Mouse (Mus musculus): ENCODE data around the gene Gnat2. TPM values are rescaled to one million over a fixed set of nuclear protein-coding genes. Genes with fewer than 3 reads are reported as not detected.
A peak's percentile ranks its signal among the peaks of the same experiment; 100 is the strongest.

The Gnat2 gene
- total RNA-seq, 2 experiments from 2014 or later: 0.44 TPM; not detected in 1

DNA sequence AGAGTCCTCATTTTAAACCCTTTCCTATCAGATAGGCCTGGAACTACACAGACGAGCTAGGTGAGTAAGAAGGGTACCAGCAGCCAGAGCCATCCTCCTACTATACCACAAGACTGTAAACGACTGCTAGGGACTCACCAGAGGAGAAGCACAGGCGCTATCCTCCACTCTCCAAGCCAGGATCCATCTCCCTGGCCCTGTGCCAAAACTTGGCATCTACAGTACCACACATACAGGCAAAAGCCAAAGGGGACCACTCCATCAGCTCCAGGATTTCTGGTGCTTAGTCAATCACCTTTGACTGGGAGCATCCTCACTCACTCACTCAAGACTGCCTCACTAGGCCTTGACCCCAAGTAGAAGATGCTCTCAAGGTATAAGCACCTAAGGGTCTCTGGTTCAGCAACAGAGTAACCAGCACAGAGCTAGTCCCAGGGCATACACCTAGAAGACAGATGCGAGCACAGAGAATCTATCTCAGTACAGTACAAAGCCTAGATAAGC, 8.6 kb upstream of the Gnat2 start:
- DNase-seq: peak; percentile 57
- intact Hi-C loops (cut with DNase I): no loop called here

DNA sequence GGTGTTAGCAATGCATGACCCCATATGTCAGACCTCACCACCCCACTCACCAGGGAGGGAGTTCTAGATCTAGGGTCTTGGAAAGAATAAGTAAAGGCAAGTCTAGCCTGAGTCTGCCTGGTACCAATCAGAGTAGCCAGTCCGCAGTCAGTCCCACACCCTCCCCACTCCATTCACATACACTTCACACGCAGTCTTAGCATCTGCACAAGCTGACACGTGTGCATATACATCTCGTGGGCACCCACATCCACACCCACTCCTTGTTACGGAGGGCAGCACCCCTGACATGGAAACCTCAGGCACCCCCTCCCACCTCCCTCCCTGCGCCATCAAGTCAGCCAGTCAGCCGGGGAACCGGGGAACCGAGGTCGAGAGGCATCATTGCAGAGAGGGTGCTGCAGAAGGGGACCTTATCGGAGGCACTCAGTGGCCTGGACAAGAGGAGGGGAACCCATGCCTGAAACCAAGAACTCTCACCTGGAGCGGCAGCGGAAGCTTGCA, 7.8 kb upstream of the Gnat2 start:
- no peak for DNase-seq
- intact Hi-C loops (cut with DNase I): no loop called here

DNA sequence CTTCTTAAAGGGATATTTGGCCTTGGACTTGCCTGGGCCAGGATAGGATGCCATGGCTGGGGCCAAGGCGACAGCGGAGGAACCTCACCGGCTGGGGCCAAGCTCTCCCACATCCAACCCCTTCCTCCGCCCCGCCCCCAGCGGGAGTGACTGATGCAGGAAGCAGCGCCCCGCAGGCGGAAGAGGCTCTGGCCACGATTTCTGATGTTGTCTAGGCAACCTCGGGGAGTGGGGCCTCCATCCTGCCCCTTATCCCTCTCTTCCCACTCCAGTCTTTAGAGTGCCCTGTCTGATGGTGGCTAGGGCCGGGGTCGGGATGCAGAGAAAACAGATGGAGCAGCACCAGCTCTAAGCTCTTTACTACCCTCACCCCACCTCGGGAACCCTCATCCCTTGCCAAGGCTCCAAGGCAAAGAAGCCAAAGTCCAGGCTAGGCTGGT, 7.3 kb upstream of the Gnat2 start:
- DNase-seq: peak; percentile 96
- intact Hi-C loops (cut with DNase I): no loop called here

DNA sequence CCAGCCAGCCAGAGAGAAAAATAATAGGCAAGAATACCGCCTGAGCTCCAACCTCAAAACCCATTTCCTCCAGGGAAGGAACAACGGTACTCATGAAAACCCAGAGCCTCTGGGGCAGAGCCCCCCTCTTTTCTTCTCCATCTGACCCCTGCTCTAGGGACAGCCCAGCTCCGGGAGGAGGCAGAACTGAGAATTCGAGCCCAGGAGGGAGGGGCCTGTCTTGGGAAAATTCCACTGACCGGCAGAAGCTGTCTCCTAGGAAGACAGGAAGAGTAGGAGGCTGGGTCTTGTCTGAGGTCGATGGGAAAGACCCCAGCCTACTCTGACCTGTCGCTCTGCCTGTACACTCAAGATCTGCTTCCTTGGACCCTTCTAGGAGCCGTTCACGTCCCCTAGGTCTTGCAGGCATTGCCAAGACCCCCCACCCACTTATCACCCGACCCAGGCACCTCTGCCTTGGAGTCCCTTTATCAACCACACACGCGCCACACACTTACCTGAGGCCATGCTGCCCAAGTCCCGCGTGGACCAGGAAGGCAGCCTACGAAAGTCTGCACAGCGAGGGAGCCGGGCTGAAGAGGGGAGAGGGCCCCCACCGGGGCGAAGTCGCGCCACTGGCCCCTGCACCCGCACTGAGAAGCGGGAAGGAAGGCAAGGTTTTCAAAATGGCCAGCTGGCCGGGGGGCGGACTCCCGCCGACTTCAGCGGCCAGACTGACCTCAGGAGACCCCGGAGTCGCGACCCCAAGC, 6.7 kb upstream of the Gnat2 start:
- peak; percentile 59 for DNase-seq
- intact Hi-C loops (cut with DNase I): no loop called here

DNA sequence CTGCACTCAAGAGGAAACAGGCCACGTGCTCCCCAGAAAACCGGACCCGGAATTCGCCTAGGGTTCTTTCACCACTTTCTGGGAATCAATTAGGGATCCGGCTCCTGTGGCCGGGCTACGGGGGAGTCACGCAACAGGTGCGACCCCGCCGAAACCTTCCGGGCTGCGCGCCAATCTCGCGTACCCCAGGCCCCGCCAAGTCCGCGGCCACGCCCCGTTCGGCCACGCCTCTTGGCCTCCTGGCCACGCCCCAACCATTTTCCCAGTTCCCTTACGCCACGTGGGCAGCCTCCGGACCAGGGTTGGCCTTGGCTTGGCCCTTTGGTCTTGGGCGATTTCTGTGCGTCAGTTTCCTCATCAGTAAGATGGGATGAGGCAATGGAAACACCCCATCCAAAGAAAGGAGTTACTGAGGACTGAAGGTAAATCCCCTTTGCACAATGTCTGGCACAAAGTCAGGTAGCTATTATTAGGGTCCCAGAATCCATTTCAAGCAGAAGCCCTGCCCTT, 6.1 kb upstream of the Gnat2 start, which contains the start of gene Ampd2:
TSS of gene Ampd2 (minus strand) at position 182 of the 510 bp plus-strand sequence.
- DNase-seq: peak; percentile 73
- intact Hi-C loops (cut with DNase I): no loop called here

DNA sequence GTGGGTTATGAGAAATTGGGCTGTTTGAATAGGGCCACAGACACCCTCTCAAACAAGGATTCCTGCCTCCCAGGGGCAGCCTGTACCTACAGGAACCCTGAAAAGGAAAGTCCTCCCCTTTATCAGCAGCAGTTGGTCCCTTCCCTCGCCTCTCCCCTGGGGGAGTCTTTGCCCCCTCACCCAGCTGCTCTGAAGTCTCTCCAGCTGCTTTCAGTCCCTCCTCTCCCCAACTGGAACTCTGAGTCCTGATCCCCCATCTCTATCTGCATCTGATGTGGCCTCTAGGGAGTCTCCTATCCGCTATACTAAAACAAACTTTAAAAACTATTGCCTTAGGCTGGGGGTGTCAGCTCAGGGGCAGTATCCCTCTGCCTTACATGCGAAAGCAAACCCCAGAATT, 5.3 kb upstream of the Gnat2 start:
- intact Hi-C loops (cut with DNase I): no loop called here
- DNase-seq: no peak

DNA sequence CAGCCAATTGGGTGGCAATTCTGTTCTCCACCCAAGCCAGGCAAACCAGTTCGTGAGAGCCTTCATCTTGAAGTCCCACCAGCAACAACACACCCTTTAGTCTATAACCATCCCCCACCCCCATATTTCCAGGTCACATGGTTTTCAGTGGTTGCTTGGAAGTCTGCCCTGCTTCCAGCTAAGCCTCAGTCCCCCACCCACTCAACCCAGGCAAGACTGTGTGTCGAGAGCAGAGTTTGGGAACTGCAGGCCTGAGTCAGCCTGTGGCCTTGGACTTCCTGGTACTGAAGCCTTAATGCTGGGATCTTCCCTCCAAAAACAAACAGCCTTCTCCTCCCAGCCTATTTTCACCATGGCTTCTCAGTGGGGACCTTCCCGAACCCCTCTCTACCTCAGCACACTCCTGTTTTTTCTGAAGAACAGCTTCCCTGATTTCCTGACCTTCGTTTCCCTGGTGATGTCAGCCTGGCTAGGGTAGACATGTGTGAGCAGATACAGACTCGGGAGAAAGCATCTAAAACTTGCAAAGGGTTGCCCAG, 3.7 kb upstream of the Gnat2 start:
- intact Hi-C loops (cut with DNase I): no loop called here
- no peak for DNase-seq

DNA sequence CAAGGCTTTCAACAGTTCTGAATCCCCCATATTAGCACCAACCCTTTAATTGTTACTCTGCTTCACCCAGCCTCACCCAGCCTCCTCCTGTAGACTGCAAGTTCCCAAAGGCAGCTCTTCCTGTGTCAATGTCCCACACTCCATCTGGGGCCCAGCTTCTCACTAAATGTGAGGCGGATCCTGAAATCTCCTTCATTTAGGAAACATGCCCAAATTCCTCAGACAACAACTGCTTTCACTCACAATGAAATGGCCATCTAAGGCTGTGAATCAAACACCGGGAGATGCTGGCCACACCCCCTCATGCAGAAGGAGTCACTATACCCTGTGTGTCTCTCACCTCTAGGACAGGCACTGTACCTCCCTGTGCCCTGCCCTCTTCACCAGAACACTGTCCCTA, 2.7 kb upstream of the Gnat2 start:
- DNase-seq: no peak
- intact Hi-C loops (cut with DNase I): no loop called here

DNA sequence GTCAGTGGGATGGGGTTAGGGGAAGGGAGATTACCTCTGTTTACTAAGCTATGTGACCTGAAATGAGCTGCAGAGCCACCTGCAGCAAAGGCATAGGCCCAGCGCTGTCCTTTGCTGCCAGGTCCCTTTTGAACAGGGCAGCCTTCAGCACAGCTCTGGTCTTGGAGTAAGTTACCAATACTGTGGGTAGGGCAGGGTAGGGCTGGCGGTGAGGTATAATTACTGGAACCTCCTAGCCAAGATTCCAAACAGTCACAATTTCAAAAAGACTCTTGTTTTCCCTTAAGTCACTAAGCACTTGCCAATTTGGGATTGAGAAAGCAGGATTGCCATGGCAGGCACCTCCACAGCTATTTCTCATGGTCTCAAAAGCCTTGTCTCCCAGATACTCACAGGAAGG, 2.0 kb upstream of the Gnat2 start:
- no peak for DNase-seq
- intact Hi-C loops (cut with DNase I): no loop called here

DNA sequence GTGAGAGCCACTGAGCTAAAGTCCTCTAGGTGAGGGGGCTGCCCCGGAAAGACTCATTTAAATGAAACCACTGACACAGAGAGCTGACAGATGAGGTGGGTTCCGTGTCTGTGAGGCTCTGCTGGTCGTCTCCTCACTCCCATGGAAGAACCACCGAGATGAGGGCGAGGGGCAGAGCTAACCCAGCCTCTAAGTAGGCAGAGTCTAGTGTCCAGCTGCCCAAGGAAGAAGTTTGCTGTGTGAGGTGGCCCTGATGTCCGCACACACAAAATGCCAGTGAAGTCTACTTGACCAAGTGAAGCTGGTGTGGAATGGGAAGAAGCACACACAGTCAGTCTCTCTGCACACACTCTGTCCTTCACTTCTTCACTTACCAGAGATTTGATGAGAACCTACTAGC, 559 bp upstream of the Gnat2 start:
- DNase-seq: no peak
- intact Hi-C loops (cut with DNase I): no loop called here

DNA sequence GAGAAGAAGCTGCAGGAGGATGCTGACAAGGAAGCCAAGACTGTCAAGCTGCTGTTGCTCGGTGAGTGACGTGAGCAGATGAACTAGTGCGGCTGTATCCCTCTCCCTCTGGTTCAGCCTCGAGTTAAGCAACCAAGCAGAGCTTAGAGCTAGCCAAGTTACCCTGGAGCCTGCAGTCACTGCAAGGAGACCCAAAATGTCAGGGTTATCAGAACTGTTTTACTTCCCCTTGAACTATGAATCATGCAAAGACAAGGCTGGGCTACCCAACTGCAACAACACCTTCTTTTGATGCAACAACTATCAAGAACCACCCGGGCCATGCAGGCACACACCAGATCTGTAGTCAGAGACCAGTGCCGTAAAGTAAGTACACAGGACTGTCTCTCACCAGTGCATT, 717 bp downstream of the Gnat2 start:
- intact Hi-C loops (cut with DNase I): no loop called here
- DNase-seq: no peak

DNA sequence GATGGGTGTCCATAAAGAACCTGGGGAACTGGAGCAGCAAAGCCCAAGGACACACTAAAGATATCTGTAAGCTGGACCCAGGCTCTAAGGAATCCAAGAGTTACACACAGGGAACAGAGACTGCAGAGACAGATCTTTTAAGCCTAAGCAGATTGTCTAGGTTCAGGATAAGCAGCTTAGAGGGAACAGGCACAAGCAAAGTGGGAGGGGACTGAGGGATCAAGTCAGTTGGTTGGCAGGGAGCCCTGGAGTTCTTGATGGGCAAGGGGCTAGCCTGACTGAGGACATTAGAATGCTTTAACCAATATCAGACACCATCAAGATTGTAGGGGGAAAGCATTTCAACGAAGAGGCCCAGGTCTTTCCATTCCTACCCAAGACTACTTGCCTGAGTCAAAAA, 1.6 kb downstream of the Gnat2 start:
- intact Hi-C loops (cut with DNase I): no loop called here

DNA sequence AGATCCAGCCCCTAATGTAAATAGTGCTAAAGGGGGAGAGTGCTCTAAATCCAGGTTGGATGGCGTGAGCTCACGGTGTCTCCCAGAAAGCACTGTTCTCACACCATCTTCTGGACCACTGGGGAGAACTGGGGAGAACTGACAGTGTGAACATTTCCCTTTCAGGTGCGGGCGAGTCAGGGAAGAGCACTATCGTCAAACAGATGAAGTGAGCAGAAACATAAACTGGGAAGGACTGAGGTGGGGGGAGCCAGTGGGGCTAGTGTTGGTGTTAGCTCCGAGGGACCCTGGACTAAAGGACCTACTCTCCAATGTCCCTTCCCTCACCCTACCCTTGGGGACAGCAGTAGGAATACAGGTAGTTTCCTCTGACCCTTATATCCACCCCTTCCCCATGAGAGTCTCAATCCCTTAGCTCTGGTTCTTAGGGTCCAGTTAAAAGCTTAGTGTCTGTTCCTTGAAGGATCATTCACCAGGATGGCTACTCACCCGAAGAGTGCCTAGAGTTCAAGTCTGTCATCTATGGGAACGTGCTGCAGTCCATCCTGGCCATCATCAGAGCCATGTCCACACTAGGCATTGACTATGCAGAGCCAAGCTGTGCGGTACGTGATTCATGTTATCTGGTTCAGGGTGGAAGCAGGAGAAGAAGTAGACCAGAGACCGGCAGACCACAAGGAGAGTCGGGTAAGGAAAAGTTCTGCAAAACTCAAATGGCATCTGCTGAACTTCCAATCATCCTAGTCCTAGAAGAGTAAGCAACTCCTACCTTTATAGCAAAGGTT, 2.6 kb downstream of the Gnat2 start:
- intact Hi-C loops (cut with DNase I): no loop called here
- no peak for DNase-seq

More for the DNA sequence above, 1.6 kb downstream of the Gnat2 start:
- DNase-seq: no peak

DNA sequence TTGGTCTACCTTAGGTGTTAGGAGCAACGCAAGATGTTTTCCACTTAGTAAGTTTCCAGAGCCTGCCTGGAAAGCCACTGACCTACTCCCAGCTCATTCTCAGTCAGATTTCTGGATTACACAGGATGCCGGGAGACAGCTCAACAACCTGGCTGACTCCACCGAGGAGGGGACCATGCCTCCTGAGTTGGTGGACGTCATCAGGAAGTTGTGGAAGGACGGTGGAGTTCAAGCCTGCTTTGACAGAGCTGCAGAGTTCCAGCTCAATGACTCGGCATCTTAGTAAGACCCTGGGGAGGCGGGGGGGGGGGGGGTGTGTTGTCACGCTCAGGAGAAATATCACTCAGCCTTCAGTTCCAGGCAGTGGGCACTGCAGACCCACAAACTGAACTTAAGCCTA, 3.6 kb downstream of the Gnat2 start:
- no peak for DNase-seq
- intact Hi-C loops (cut with DNase I): no loop called here

DNA sequence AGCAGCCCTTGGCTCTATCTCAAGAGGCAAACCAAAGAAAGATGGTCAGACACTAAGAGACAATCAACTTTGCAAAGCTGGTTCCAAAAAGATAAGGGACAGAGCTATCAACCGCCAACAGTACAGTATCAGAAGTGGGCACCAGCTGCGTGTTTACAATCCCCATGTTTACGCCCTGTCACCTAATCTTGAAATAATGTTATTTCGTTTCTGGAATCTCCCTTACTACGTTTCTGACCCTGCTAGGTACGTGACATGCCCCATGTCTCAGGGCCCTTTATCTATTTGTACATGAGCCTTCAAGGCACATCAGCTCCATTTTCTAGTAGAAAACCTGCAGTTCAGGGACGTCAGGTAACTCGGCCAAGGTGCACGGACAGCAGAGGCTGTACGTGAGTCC, 4.1 kb downstream of the Gnat2 start:
- intact Hi-C loops (cut with DNase I): no loop called here
- DNase-seq: no peak

DNA sequence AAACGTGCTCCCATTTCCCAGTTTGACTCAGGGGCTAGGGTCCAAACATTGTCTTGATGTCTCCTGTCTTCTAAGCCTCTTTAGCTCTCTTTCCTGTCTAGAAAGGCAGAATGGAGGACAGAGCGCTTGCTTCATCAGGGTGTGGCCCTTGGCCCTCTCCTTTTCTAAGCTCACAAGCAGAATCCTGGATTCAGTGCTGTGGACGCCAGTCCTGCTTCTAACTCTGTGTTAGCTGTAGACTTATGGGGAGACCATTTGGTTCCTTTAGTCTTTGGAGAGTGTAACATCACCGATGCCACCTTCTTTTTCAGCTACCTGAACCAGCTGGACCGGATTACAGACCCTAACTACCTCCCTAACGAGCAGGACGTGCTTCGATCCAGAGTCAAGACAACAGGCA, 5.1 kb downstream of the Gnat2 start:
- DNase-seq: no peak
- intact Hi-C loops (cut with DNase I): no loop called here

DNA sequence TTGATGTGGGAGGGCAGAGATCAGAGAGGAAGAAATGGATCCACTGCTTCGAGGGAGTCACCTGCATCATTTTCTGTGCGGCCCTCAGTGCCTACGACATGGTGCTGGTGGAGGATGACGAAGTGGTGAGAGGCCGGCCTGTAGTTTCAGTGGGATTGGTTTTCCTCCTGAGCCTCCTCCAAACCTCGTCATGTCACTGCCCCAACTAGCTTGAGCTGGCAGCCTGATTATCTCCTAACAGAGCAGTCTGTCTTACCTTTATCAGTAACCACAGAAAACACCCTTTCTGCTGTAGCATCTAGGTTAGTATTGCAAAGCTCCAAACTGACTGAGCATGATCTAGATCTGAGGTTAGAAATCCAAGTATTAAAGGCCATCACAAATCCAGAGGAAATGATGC, 5.7 kb downstream of the Gnat2 start:
- intact Hi-C loops (cut with DNase I): no loop called here
- no peak for DNase-seq

DNA sequence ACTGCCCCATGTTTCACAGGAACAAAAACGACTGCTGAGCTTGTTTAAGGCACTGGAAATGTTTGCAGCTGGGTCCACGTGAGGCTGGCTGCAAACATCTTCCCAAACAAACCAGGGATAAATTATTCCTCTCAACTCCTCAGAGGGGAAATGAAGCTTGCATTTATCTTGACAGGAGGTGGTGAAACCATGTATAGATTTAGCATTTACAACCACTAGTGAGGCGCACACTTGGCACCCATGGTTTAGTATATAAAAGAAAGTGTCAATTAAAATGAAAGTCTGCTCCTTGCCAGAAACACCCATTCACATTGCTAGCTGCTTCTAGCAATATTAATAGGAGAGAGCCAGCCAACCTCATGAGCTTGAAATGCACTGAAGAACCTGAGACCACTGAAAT, 9.0 kb downstream of the Gnat2 start:
- no peak for DNase-seq
- intact Hi-C loops (cut with DNase I): no loop called here

DNA sequence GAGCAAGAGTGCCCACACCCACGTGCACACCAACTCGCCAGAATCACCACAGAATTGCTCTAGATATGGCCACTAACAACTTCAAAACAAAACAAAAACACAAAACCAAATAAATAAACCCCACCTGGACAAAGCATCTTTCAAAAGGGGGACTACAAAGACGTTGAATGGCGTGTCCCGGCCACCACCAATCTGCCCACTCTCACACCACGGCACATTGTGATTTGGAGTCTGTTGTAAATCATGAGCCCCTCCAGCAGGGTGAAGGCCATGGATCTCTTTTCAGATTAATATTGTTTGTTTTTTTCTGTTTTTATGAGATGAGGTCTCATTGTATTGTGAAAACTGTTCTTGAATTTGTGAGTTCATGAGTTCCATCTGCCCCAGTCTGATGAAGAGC, 9.5 kb downstream of the Gnat2 start:
- intact Hi-C loops (cut with DNase I): no loop called here
- no peak for DNase-seq

DNA sequence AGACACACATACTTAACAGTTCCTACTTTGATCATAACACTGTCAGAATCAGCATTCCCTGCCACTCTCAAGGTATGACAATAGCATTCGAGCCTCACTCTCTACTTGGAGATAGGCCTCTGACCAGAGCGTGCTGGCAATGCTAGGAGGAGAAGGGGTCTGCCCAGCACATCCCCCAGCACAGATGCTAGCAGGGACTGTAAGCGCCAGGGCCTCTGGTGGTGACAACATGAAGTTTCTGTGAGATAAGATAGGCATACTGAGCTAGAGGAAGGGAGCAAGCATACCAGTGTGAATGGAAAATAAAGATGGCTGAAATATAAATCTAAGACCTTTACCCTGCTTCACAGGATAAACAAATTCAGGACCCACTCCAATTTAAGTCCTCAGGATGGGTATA, 12.7 kb downstream of the Gnat2 start:
- no peak for DNase-seq
- intact Hi-C loops (cut with DNase I): no loop called here

DNA sequence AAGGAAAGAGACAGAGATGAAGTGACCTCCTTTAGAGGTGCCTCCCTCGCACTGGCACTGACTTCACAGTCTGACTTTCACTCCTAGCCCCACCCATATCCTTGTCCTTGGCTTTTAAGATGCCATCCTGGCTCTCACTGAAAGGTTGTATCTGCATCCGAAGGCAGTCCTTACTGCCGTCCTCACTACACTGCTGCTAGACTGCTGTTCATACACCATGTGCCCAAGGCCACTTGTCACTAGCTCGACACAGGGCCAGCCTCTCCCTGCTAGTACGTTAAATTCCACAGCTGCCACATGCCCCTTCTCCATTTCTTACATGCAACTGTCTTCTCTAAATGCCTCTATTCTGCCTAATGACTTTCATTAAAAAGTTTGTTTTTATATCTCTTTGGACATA, 18.7 kb downstream of the Gnat2 start:
- DNase-seq: no peak
- intact Hi-C loops (cut with DNase I): no loop called here
